19 mouse cellular contexts compared by ENCODE assay signal in the genomic region with DNA sequence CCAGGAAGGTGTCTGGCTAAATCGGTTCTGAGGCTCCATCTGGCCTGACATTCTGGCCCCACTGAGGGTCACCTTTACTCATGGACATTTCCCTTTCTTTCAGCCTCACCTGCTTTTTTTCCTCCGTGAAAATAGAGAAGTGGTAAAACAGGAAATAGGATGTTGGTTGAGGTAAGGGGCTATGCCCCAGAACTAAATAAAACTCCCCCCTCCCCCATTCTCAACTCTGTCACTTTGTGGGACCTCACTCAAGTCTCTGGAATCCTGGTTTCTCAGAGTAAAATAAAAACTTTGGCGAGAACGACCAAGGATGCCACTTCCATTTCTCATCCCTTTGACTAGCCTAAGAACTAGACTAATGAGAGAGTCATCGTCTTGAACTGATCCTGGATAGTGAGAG. TPM values are rescaled to one million over a fixed set of nuclear protein-coding genes. Genes with fewer than 3 reads are reported as not detected.
DNase-seq lines count a peak whose midpoint lies in the region; ATAC-seq and TF ChIP-seq lines count a peak whose summit lies in the region.
"Had no signal": no experiment of that assay in that cellular context is flagged by ENCODE, and none has a peak within 500 bp of the region (broad histone marks: within the 10 kb centered on the region; RNA-seq: fewer than 3 reads in every experiment).

No protein-coding gene starts in this region.

- in situ Hi-C loops in CH12.LX (cut with MboI; ENCODE audit: low pct_ligation_motif_present, low pct_unique_long_range_greater_than_20kb, low sequenced_read_pairs): no loop called here

- no peaks in the 10 kb centered on the region for H3K27me3 ChIP-seq in lung, embryonic 15.5 days
- no peaks in the 10 kb centered on the region for H3K27me3 ChIP-seq in CH12.LX (replicated peaks)
- H3K27me3 ChIP-seq in megakaryocyte, embryonic 14.5 days (replicated peaks): peaks cover 6% of the 10 kb centered on the region
- H3K27me3 ChIP-seq in hindbrain, embryonic 12.5 days: no peaks in the 10 kb centered on the region
- H3K27me3 ChIP-seq: heart, embryonic 15.5 days; limb, embryonic 15.5 days had no signal

- H3K9me3 ChIP-seq in lung, embryonic 15.5 days: no peaks in the 10 kb centered on the region
- H3K9me3 ChIP-seq in CH12.LX (replicated peaks; ENCODE audit: low read length): peaks cover 2% of the 10 kb centered on the region
- H3K9me3 ChIP-seq in megakaryocyte, embryonic 14.5 days: peaks cover 21% of the 10 kb centered on the region
- no peaks in the 10 kb centered on the region for H3K9me3 ChIP-seq in hindbrain, embryonic 12.5 days (replicated peaks)
- H3K9me3 ChIP-seq: embryonic facial prominence, embryonic 10.5 days; heart, embryonic 15.5 days; limb, embryonic 15.5 days had no signal

- DNase-seq in lung, postnatal 4 days: no peak
- DNase-seq in CH12.LX (ENCODE audit: extremely low read depth): no peak
- DNase-seq in cerebellum, adult 8-10 months: no peak
- DNase-seq in adipocyte (ENCODE audit: low spot score): no peak
- DNase-seq: adrenal gland, postnatal 10 days; cerebellum, adult 18-20 months; heart, adult 2 months; kidney, adult 9 months; kidney, postnatal 36 days; right cerebral cortex, postnatal 25 days had no signal

- H3K27ac ChIP-seq in lung, embryonic 15.5 days: no peak overlapping the region
- no peak overlapping the region for H3K27ac ChIP-seq in CH12.LX (ENCODE audit: insufficient read depth, low read depth)
- no peak overlapping the region for H3K27ac ChIP-seq in hindbrain, embryonic 12.5 days
- H3K27ac ChIP-seq: embryonic facial prominence, embryonic 10.5 days; heart, adult 2 months; heart, embryonic 15.5 days; limb, embryonic 15.5 days had no signal

- H3K4me3 ChIP-seq in lung, embryonic 15.5 days: no peak overlapping the region
- no peak overlapping the region for H3K4me3 ChIP-seq in CH12.LX (replicated peaks in 1 of 3; ENCODE audit: low read depth in 2 of 3, low read length in 2 of 3, poor library complexity in 1 of 3)
- peak overlapping the region; percentile 77 for H3K4me3 ChIP-seq in megakaryocyte, embryonic 14.5 days (replicated peaks)
- no peak overlapping the region for H3K4me3 ChIP-seq in hindbrain, embryonic 12.5 days
- H3K4me3 ChIP-seq: embryonic facial prominence, embryonic 10.5 days; heart, adult 2 months; heart, embryonic 15.5 days; limb, embryonic 15.5 days had no signal

- 0 out of 2 replicates have a peak, but pooled peaks cover 6% of the 10 kb centered on the region for H3K4me1 ChIP-seq in lung, embryonic 15.5 days
- H3K4me1 ChIP-seq in CH12.LX (ENCODE audit: control insufficient read depth in 1 of 2, insufficient read depth in 2 of 2): peaks cover 16 to 34% of the 10 kb centered on the region in 2 experiments
- peaks cover 13% of the 10 kb centered on the region for H3K4me1 ChIP-seq in megakaryocyte, embryonic 14.5 days
- H3K4me1 ChIP-seq in hindbrain, embryonic 12.5 days: no peaks in the 10 kb centered on the region
- H3K4me1 ChIP-seq: heart, embryonic 15.5 days had no signal

- WGBS in lung, embryonic 15.5 days: 38% methylated on average over 5 of the region's 5 CpGs
- 68% methylated on average over 5 of the region's 5 CpGs for WGBS in hindbrain, embryonic 12.5 days

- H3K36me3 ChIP-seq in lung, embryonic 15.5 days: no peaks in the 10 kb centered on the region
- H3K36me3 ChIP-seq in CH12.LX (replicated peaks in 1 of 2; ENCODE audit: control insufficient read depth in 1 of 2, insufficient read depth in 1 of 2, low read length in 1 of 2): no peaks in the 10 kb centered on the region
- no peaks in the 10 kb centered on the region for H3K36me3 ChIP-seq in megakaryocyte, embryonic 14.5 days (replicated peaks; ENCODE audit: low read length)
- no peaks in the 10 kb centered on the region for H3K36me3 ChIP-seq in hindbrain, embryonic 12.5 days
- H3K36me3 ChIP-seq: embryonic facial prominence, embryonic 10.5 days; heart, embryonic 15.5 days; limb, embryonic 15.5 days had no signal

- no peak for TF ChIP-seq EP300 in CH12.LX (IDR thresholded peaks at IDR 0.05; ENCODE audit: low read length)

- H3K4me2 ChIP-seq in lung, embryonic 15.5 days: peak overlapping the region; percentile 20; the same call in 1 of the 2 replicates
- H3K4me2 ChIP-seq in CH12.LX (ENCODE audit: insufficient read depth, low read depth, poor library complexity, severe bottlenecking): peak overlapping the region; percentile 74
- H3K4me2 ChIP-seq in hindbrain, embryonic 12.5 days (replicated peaks): no peak overlapping the region
- H3K4me2 ChIP-seq: heart, embryonic 15.5 days; limb, embryonic 15.5 days had no signal

- H3K9ac ChIP-seq in lung, embryonic 15.5 days: no peak overlapping the region
- H3K9ac ChIP-seq in CH12.LX (ENCODE audit: insufficient read depth, low read depth): no peak overlapping the region
- H3K9ac ChIP-seq in hindbrain, embryonic 12.5 days: no peak overlapping the region
- H3K9ac ChIP-seq: heart, embryonic 15.5 days; limb, embryonic 15.5 days had no signal

- TF ChIP-seq RAD21 in CH12.LX (IDR thresholded peaks at IDR 0.05; ENCODE audit: low read depth, low read length): no peak

- no peak for TF ChIP-seq POLR2A in CH12.LX (IDR thresholded peaks at IDR 0.05; ENCODE audit: low read depth, low read length)

- dilution Hi-C loops in CH12.LX (cut with MboI; ENCODE audit: extremely low pct_ligation_motif_present, extremely low pct_unique_long_range_greater_than_20kb, low sequenced_read_pairs): no loop called here

- no peak for ATAC-seq in lung, embryonic 15.5 days (ENCODE audit: borderline replicate concordance, extremely low read depth, low FRiP score, low TSS enrichment)
- ATAC-seq in inflammation-experienced regulatory T-cells, adult 6 months: peak; percentile 13
- ATAC-seq in hindbrain, embryonic 12.5 days (ENCODE audit: low FRiP score): no peak
- ATAC-seq: forebrain, embryonic 14.5 days; lung, postnatal 0 days had no signal

- H3K79me2 ChIP-seq in CH12.LX (replicated peaks; ENCODE audit: control insufficient read depth, extremely low read depth, insufficient read depth, poor library complexity, severe bottlenecking): no peaks in the 10 kb centered on the region

- TF ChIP-seq CTCF in CH12.LX (conservative IDR thresholded peaks at IDR 0.05 in 1 of 2, IDR thresholded peaks at IDR 0.05 in 1 of 2; ENCODE audit: low read depth in 2 of 2, low read length in 2 of 2): no peak

TF ChIP-seq in CH12.LX, 34 proteins besides CTCF, POLR2A, EP300 and RAD21:
- no peak for TF ChIP-seq KAT2A (IDR thresholded peaks at IDR 0.05; ENCODE audit: insufficient replicate concordance, low read length)
- no peak for TF ChIP-seq USF1 (IDR thresholded peaks at IDR 0.05; ENCODE audit: low read depth, low read length)
- no peak for TF ChIP-seq MXI1 (IDR thresholded peaks at IDR 0.05; ENCODE audit: low read depth, low read length)

RNA-seq across cellular contexts. Expression of a gene that starts 31.2 kb away (rescaled TPM):
- 0.34 and 0.57 TPM in 2 replicates for polyA plus RNA-seq in lung, embryonic 15.5 days (2015; fragmentation: Nextera tagmentation; extraction: Ambion mirVana)
- total RNA-seq in CH12.LX (2012; rRNA removed) (1.0 and 1.3 TPM in 2 replicates), CH12.LX (2014; rRNA removed) (4.7 and 5.7 TPM in 2 replicates)
- polyA plus RNA-seq in CH12.LX (2012; ENCODE audit: insufficient read length, low read depth): 3.1 and 4.6 TPM in 2 replicates
- polyA plus RNA-seq in inflammation-experienced regulatory T-cells, adult 6 months (2017; shearing (Covaris generic)): 10 to 100 TPM; 68.5 to 69.3 (median 68.8) TPM
- 0.55 and 3.9 TPM in 2 replicates for polyA plus RNA-seq in megakaryocyte, embryonic 14.5 days (2012; ENCODE audit: insufficient read depth, low replicate concordance)
- 1.1 and 1.5 TPM in 2 replicates for polyA plus RNA-seq in hindbrain, embryonic 12.5 days (2016; fragmentation: Nextera tagmentation; extraction: Ambion mirVana)

RNA-seq across cellular contexts. Expression of a gene that starts 44.7 kb away (rescaled TPM):
- polyA plus RNA-seq in lung, embryonic 15.5 days (2015; fragmentation: Nextera tagmentation; extraction: Ambion mirVana): 61.5 and 64.6 TPM in 2 replicates
- 14.6 and 14.8 TPM in 2 replicates for total RNA-seq in CH12.LX (2012; rRNA removed)
- total RNA-seq in CH12.LX (2014; rRNA removed): 11.2 and 12.3 TPM in 2 replicates
- 9.1 and 10.3 TPM in 2 replicates for polyA plus RNA-seq in CH12.LX (2012; ENCODE audit: insufficient read length, low read depth)
- 10 to 100 TPM; 40.3 to 50.4 (median 42.4) TPM for polyA plus RNA-seq in inflammation-experienced regulatory T-cells, adult 6 months (2017; shearing (Covaris generic))
- 9.0 and 19.8 TPM in 2 replicates for polyA plus RNA-seq in megakaryocyte, embryonic 14.5 days (2012; ENCODE audit: insufficient read depth, low replicate concordance)
- 82.2 and 83.2 TPM in 2 replicates for polyA plus RNA-seq in hindbrain, embryonic 12.5 days (2016; fragmentation: Nextera tagmentation; extraction: Ambion mirVana)

Comparison
In these comparisons a context has a peak if more than half of its experiments do, and no peak if none do; other contexts are left out.
1. RNA of a gene that starts 31.2 kb away (polyA plus RNA-seq): 68.5 to 69.3 TPM in inflammation-experienced regulatory T-cells, adult 6 months; 0.55 to 3.9 TPM in megakaryocyte, embryonic 14.5 days, 3.1 to 4.6 TPM in CH12.LX, 1.1 to 1.5 TPM in hindbrain, embryonic 12.5 days and 0.34 to 0.57 TPM in lung, embryonic 15.5 days; every median in the first group is over 10 times any median in the second.